Mouse (Mus musculus): Measurements from ENCODE around the gene Tigd2. TPM values are rescaled to one million over a fixed set of nuclear protein-coding genes. Genes with fewer than 3 reads are reported as not detected.

Tigd2 gene
- polyA plus RNA-seq (2014; fragmentation: Illumina TruSeq; extraction: RNeasy Lipid Tissue Mini Kit (QIAGEN cat#74804)): 43.8 TPM

DNA sequence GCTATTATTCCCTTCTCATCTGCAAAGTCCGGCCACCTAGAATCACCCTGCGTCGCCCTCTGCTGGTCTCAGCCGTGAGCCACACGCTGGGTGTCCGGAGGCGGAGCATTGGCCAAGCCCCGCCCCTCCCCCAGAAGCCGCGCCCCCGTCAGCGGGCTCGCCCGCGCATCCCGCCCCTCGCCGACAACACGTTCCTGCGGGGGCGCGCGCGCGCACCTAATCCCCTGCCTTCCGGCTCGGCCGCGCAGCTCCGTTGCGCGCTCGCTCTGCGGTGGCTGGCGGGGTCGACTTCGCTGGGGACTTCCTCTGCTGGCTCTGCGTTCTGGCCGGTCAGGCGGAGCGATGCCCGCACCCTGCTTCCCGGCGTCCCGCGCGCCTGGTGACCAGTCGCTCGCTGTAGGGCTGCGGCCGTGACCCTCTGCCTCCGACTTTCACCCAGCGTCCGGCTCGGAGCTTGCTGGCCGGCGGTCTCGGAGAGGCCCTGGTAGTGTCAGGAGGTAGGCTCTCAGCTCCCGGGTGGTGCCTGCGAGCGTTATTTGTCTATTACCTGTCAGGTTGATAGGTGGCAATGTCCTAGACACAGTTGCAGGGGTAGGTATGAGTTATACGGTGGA lies at the start of gene Tigd2:
Tigd2 (plus strand) TSS at position 186 of the 614 bp plus-strand sequence.

Other genes with a start within 250 kb of the Tigd2 start
- 174 TPM for gene Fam13a, start 184.3 kb upstream of the Tigd2 start, polyA plus RNA-seq (2014; fragmentation: Illumina TruSeq; extraction: RNeasy Lipid Tissue Mini Kit (QIAGEN cat#74804))
- gene Gprin3, start 217.4 kb downstream of the Tigd2 start, polyA plus RNA-seq (2014; fragmentation: Illumina TruSeq; extraction: RNeasy Lipid Tissue Mini Kit (QIAGEN cat#74804)): 3.8 TPM

Measured in ovary, adult 10 weeks (tissue).